Mouse (Mus musculus): ENCODE measurements around the gene Vmn1r178.
"Not testable (repeated sequence)": the region's sequence is repeated elsewhere in the genome, so short reads cannot be mapped to it uniquely, and the experiment has no call there.

DNA sequence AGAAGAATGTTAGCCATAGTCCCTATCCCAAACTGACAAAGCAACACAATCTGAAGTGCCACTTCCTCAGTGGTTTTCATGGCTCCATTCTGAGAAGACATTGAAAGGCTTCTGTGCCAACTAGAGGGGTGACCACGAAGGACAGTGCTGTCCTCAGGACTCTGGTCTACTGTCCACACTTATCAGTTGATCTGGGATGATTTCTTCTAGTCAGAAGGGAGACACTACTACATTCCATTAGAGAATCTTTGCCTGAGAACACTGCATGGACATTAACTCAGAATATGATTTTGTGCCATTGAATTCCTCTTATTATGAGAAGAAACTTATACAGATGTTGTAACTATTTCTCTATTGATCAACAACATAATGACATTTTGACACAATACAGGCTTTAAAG lies 25.5 kb upstream of the Vmn1r178 start, which contains the start of gene Vmn1r177:
- TF ChIP-seq POLR2A (IDR thresholded peaks at IDR 0.05; ENCODE audit: low read depth, low read length); CTCF (conservative IDR thresholded peaks at IDR 0.05 in 1 of 2, IDR thresholded peaks at IDR 0.05 in 1 of 2; ENCODE audit: low read depth in 2 of 2, low read length in 2 of 2); HCFC1 (IDR thresholded peaks at IDR 0.05; ENCODE audit: low read depth, low read length); TCF12 (IDR thresholded peaks at IDR 0.05; ENCODE audit: low read depth, low read length); NRF1 (IDR thresholded peaks at IDR 0.05; ENCODE audit: low read depth, low read length); ZNF384 (IDR thresholded peaks at IDR 0.05; ENCODE audit: low read depth, low read length); E2F4 (IDR thresholded peaks at IDR 0.05; ENCODE audit: insufficient replicate concordance, low read depth, low read length); RCOR1 (conservative IDR thresholded peaks at IDR 0.05; ENCODE audit: low read depth, low read length); ETS1 (conservative IDR thresholded peaks at IDR 0.05; ENCODE audit: low read depth, low read length); EP300 (IDR thresholded peaks at IDR 0.05; ENCODE audit: low read length); ZC3H11A (IDR thresholded peaks at IDR 0.05; ENCODE audit: low read depth, low read length): not testable (repeated sequence)

Measured in CH12.LX (cell line).